Mouse (Mus musculus): Measurements from ENCODE around the gene Tcp11. TPM values are rescaled to one million over a fixed set of nuclear protein-coding genes. Genes with fewer than 3 reads are reported as not detected.

The Tcp11 gene
- total RNA-seq, 2 experiments from 2014 or later, result 1.0 to 1.5 TPM

- no peak for DNase-seq
Measured at GRCm38 (mm10) chr17:28082863-28083262, 2.4 kb upstream of the Tcp11 start.

GRCm38 (mm10) chr17:28081856-28082255 lies 1.4 kb upstream of the Tcp11 start:
- no peak for DNase-seq

- DNase-seq, result no peak
Measured at GRCm38 (mm10) chr17:28081385-28081784, 946 bp upstream of the Tcp11 start.

- no peak for DNase-seq
Measured at GRCm38 (mm10) chr17:28080817-28081165, 352 bp upstream of the Tcp11 start.

- DNase-seq, result peak; percentile 71 to 72
Measured at GRCm38 (mm10) chr17:28079618-28080017, 821 bp downstream of the Tcp11 start.

- DNase-seq, result no peak
Measured at GRCm38 (mm10) chr17:28078028-28078427, 2.4 kb downstream of the Tcp11 start.

GRCm38 (mm10) chr17:28074486-28074885 lies 6.0 kb downstream of the Tcp11 start:
- no peak for DNase-seq

GRCm38 (mm10) chr17:28072730-28073129 lies 7.7 kb downstream of the Tcp11 start:
- no peak for DNase-seq

GRCm38 (mm10) chr17:28070256-28070655 lies 10.2 kb downstream of the Tcp11 start:
- DNase-seq, result no peak

GRCm38 (mm10) chr17:28069446-28069845 lies 11.0 kb downstream of the Tcp11 start:
- DNase-seq, result no peak

- no peak for DNase-seq
Measured at GRCm38 (mm10) chr17:28067303-28067702, 13.1 kb downstream of the Tcp11 start.

GRCm38 (mm10) chr17:28063163-28063562 lies 17.3 kb downstream of the Tcp11 start:
- no peak for DNase-seq

- DNase-seq, result no peak
Measured at GRCm38 (mm10) chr17:28062710-28063109, 17.7 kb downstream of the Tcp11 start.

GRCm38 (mm10) chr17:28061472-28061871 lies 19.0 kb downstream of the Tcp11 start:
- no peak for DNase-seq

GRCm38 (mm10) chr17:28060681-28061080 lies 19.8 kb downstream of the Tcp11 start:
- no peak for DNase-seq

GRCm38 (mm10) chr17:28058346-28058745 lies 22.1 kb downstream of the Tcp11 start:
- no peak for DNase-seq

GRCm38 (mm10) chr17:28052293-28052863 lies 28.1 kb downstream of the Tcp11 start:
- DNase-seq, result no peak

- no peak for DNase-seq
Measured at GRCm38 (mm10) chr17:28050210-28050609, 30.2 kb downstream of the Tcp11 start.

GRCm38 (mm10) chr17:28048425-28048824 lies 32.0 kb downstream of the Tcp11 start:
- no peak for DNase-seq

GRCm38 (mm10) chr17:28047520-28047919 lies 32.9 kb downstream of the Tcp11 start:
- DNase-seq, result no peak

GRCm38 (mm10) chr17:28047017-28047416 lies 33.4 kb downstream of the Tcp11 start:
- no peak for DNase-seq

GRCm38 (mm10) chr17:28042299-28042771 lies 38.1 kb downstream of the Tcp11 start:
- DNase-seq, result peak in 1 of 2 experiments; percentile 47

- no peak for DNase-seq
Measured at GRCm38 (mm10) chr17:28041298-28041697, 39.1 kb downstream of the Tcp11 start.

- no peak for DNase-seq
Measured at GRCm38 (mm10) chr17:28040620-28041019, 39.8 kb downstream of the Tcp11 start.

Measured in layer of hippocampus, postnatal 36 days (tissue).